Mouse (Mus musculus) neural tube, embryonic 11.5 days (tissue): ENCODE measurements at regions not wholly inside any gene's neighbourhood (a gene's known extent, or its start where the extent isn't known, plus 50 kb on each side); places are given as distances from the start of the nearest gene placed in this dataset.
A peak's percentile ranks its signal among the peaks of the same experiment; 100 is the strongest.

ENCODE experiments used
- ATAC-seq: fragments of 200-750 bp; cut with Nextera tagmentation; 2 replicates; pipeline ENCODE4 v1.8.0; 2017; ENCODE audit warnings: moderate number of reproducible peaks, mild to moderate bottlenecking, moderate TSS enrichment, moderate library complexity; ENCODE audit not compliant: insufficient read depth, low FRiP score, low TSS enrichment
- DNase-seq: peaks from one replicate; pipeline ENCODE4 v3.0.0-alpha.2; 2015; ENCODE audit warnings: low spot score
- H3K27ac ChIP-seq: fragments of 300-500 bp; sonication (generic); 2 replicates; pipeline ENCODE4 v1.5.1; 2014; ENCODE audit warnings: low read depth, mild to moderate bottlenecking, low read length
- H3K27me3 ChIP-seq: fragments of 300-500 bp; sonication (generic); 2 replicates; pipeline ENCODE4 v1.6.1; 2014; ENCODE audit warnings: mild to moderate bottlenecking, low read length, mixed read lengths; ENCODE audit not compliant: control insufficient read depth, insufficient read depth
- H3K36me3 ChIP-seq: fragments of 300-500 bp; sonication (generic); 2 replicates; pipeline ENCODE4 v1.6.1; 2014; ENCODE audit warnings: mild to moderate bottlenecking, low read length, moderate library complexity, mixed read lengths; ENCODE audit not compliant: control insufficient read depth, insufficient read depth
- H3K4me1 ChIP-seq: fragments of 300-500 bp; sonication (generic); 2 replicates; pipeline ENCODE4 v1.6.1; 2014; ENCODE audit warnings: low read length, mixed read lengths; ENCODE audit not compliant: control insufficient read depth, insufficient read depth
- H3K4me2 ChIP-seq: fragments of 300-500 bp; sonication (generic); 2 replicates; pipeline ENCODE4 v1.6.1; 2014; ENCODE audit warnings: low read depth, mild to moderate bottlenecking, moderate library complexity
- H3K4me3 ChIP-seq: fragments of 300-500 bp; sonication (generic); 2 replicates; pipeline ENCODE4 v1.5.1; 2014; ENCODE audit warnings: low read depth, low read length
- H3K9ac ChIP-seq: fragments of 300-500 bp; sonication (generic); 2 replicates; pipeline ENCODE4 v1.6.1; 2014; ENCODE audit warnings: mild to moderate bottlenecking, low read length
- H3K9me3 ChIP-seq: fragments of 300-500 bp; sonication (generic); 2 replicates; pipeline ENCODE4 v1.6.1; 2016; ENCODE audit warnings: low read length; ENCODE audit not compliant: control insufficient read depth
- WGBS: fragments of 180-500 bp; shearing (Covaris S2); extraction: QIAGEN DNeasy Blood & Tissue Kit; methylation state at CpG from one replicate; pipeline ENCODE4 v1.1.7; 2014; 5-methylcytosine and 5-hydroxymethylcytosine counted together

GRCm38 (mm10) chr15:42047088-42047976 is 1913.2 kb downstream of the 9330182O14Rik start:
- H3K4me2 ChIP-seq: no peak overlapping the region
- H3K4me3 ChIP-seq: no peak overlapping the region
- 29% methylated on average over 4 of the region's 4 CpGs for WGBS
- no peak overlapping the region for H3K9ac ChIP-seq
- 0 out of 2 replicates have a peak overlapping the region, but pooled peaks have one; percentile 42 for H3K27ac ChIP-seq
- no peaks in the 10 kb centered on the region for H3K9me3 ChIP-seq
- H3K4me1 ChIP-seq: no peaks in the 10 kb centered on the region
- DNase-seq (peak; percentile 32), ATAC-seq (peak; percentile 90)
- H3K27me3 ChIP-seq: no peaks in the 10 kb centered on the region
- no peaks in the 10 kb centered on the region for H3K36me3 ChIP-seq

GRCm38 (mm10) chr15:42056772-42057171 is 1922.6 kb downstream of the 9330182O14Rik start:
- 67% methylated on average over 3 of the region's 3 CpGs for WGBS
- no peak overlapping the region for H3K4me3 ChIP-seq
- ATAC-seq: no peak
- H3K27ac ChIP-seq: no peak overlapping the region
- H3K27me3 ChIP-seq: no peaks in the 10 kb centered on the region
- H3K4me2 ChIP-seq: no peak overlapping the region
- no peak overlapping the region for H3K9ac ChIP-seq
- no peaks in the 10 kb centered on the region for H3K4me1 ChIP-seq
- DNase-seq: no peak
- H3K9me3 ChIP-seq: no peaks in the 10 kb centered on the region
- H3K36me3 ChIP-seq: no peaks in the 10 kb centered on the region

- DNase-seq (no peak), ATAC-seq (no peak)
- 82% methylated on average over 5 of the region's 5 CpGs for WGBS
- no peaks in the 10 kb centered on the region for H3K9me3 ChIP-seq
- H3K9ac ChIP-seq: no peak overlapping the region
- no peak overlapping the region for H3K4me2 ChIP-seq
- no peaks in the 10 kb centered on the region for H3K27me3 ChIP-seq
- H3K36me3 ChIP-seq: no peaks in the 10 kb centered on the region
- no peak overlapping the region for H3K4me3 ChIP-seq
- no peaks in the 10 kb centered on the region for H3K4me1 ChIP-seq
- H3K27ac ChIP-seq: no peak overlapping the region
These were observed 1934.2 kb downstream of the 9330182O14Rik start for GRCm38 (mm10) chr15:42068207-42068831.

- no peaks in the 10 kb centered on the region for H3K36me3 ChIP-seq
- H3K9me3 ChIP-seq: no peaks in the 10 kb centered on the region
- H3K9ac ChIP-seq: no peak overlapping the region
- DNase-seq (no peak), ATAC-seq (no peak)
- no peaks in the 10 kb centered on the region for H3K27me3 ChIP-seq
- H3K27ac ChIP-seq: no peak overlapping the region
- H3K4me1 ChIP-seq: no peaks in the 10 kb centered on the region
- no peak overlapping the region for H3K4me3 ChIP-seq
- 61% methylated on average over 3 of the region's 3 CpGs for WGBS
- H3K4me2 ChIP-seq: no peak overlapping the region
These were observed 1934.9 kb downstream of the 9330182O14Rik start for GRCm38 (mm10) chr15:42069072-42069471.

- Histone ChIP-seq H3K27me3 (no peaks in the 10 kb centered on the region), H3K4me3 (no peak overlapping the region), H3K9ac (no peak overlapping the region), H3K27ac (no peak overlapping the region), H3K4me2 (no peak overlapping the region), H3K9me3 (no peaks in the 10 kb centered on the region), H3K4me1 (no peaks in the 10 kb centered on the region), H3K36me3 (no peaks in the 10 kb centered on the region)
- ATAC-seq: no peak
- DNase-seq: no peak
These were observed 1939.3 kb downstream of the 9330182O14Rik start for GRCm38 (mm10) chr15:42073486-42073885.

GRCm38 (mm10) chr15:42082436-42082835 is 1948.3 kb downstream of the 9330182O14Rik start:
- 94% methylated on average over 2 of the region's 2 CpGs for WGBS
- Histone ChIP-seq H3K9ac (no peak overlapping the region), H3K9me3 (no peaks in the 10 kb centered on the region), H3K4me1 (no peaks in the 10 kb centered on the region), H3K27me3 (no peaks in the 10 kb centered on the region), H3K36me3 (no peaks in the 10 kb centered on the region), H3K4me2 (no peak overlapping the region), H3K4me3 (no peak overlapping the region), H3K27ac (no peak overlapping the region)
- DNase-seq (no peak), ATAC-seq (no peak)

- Histone ChIP-seq H3K4me1 (no peaks in the 10 kb centered on the region), H3K9me3 (no peaks in the 10 kb centered on the region), H3K9ac (no peak overlapping the region), H3K36me3 (no peaks in the 10 kb centered on the region), H3K4me2 (no peak overlapping the region), H3K27ac (no peak overlapping the region), H3K4me3 (no peak overlapping the region), H3K27me3 (no peaks in the 10 kb centered on the region)
- DNase-seq: peak; percentile 16
- 53% methylated on average over 2 of the region's 2 CpGs for WGBS
- no peak for ATAC-seq
These were observed 1966.6 kb downstream of the 9330182O14Rik start for GRCm38 (mm10) chr15:42100730-42101129.

GRCm38 (mm10) chr15:42104816-42105215 is 1970.7 kb downstream of the 9330182O14Rik start:
- H3K27ac ChIP-seq: no peak overlapping the region
- H3K9ac ChIP-seq: no peak overlapping the region
- H3K9me3 ChIP-seq: no peaks in the 10 kb centered on the region
- DNase-seq: no peak
- no peaks in the 10 kb centered on the region for H3K36me3 ChIP-seq
- no peaks in the 10 kb centered on the region for H3K27me3 ChIP-seq
- H3K4me3 ChIP-seq: no peak overlapping the region
- no peak for ATAC-seq
- H3K4me2 ChIP-seq: no peak overlapping the region
- no peaks in the 10 kb centered on the region for H3K4me1 ChIP-seq
- WGBS: 68% methylated on average over 2 of the region's 2 CpGs

- H3K27me3 ChIP-seq: no peaks in the 10 kb centered on the region
- DNase-seq (no peak), ATAC-seq (no peak)
- H3K4me2 ChIP-seq: no peak overlapping the region
- no peak overlapping the region for H3K9ac ChIP-seq
- H3K4me3 ChIP-seq: no peak overlapping the region
- no peaks in the 10 kb centered on the region for H3K9me3 ChIP-seq
- H3K27ac ChIP-seq: no peak overlapping the region
- H3K4me1 ChIP-seq: no peaks in the 10 kb centered on the region
- no peaks in the 10 kb centered on the region for H3K36me3 ChIP-seq
These were observed 1972.9 kb downstream of the 9330182O14Rik start for GRCm38 (mm10) chr15:42107106-42107505.
